Mouse (Mus musculus) C2C12 (cell line): ENCODE measurements around the gene Cog3. TPM values are rescaled to one million over a fixed set of nuclear protein-coding genes. Genes with fewer than 3 reads are reported as not detected.

Experiments
- H3K27me3 ChIP-seq: one replicate; pipeline ENCODE4 v1.6.1; 2011; ENCODE audit not compliant: control insufficient read depth, insufficient read depth, insufficient read length
- H3K36me3 ChIP-seq: one replicate; pipeline ENCODE4 v1.6.1; 2011; ENCODE audit not compliant: control insufficient read depth, insufficient read depth
- H3K4me3 ChIP-seq: one replicate; pipeline ENCODE4 v1.5.1; 2011; ENCODE audit warnings: mild to moderate bottlenecking, control low read depth; ENCODE audit not compliant: poor library complexity, insufficient read depth, severe bottlenecking
- H3K79me2 ChIP-seq: one replicate; pipeline ENCODE4 v1.6.1; 2011; ENCODE audit not compliant: control insufficient read depth, insufficient read depth
- H3K79me3 ChIP-seq: one replicate; pipeline ENCODE4 v1.6.1; 2011; ENCODE audit warnings: low read depth, control low read depth
- H3ac ChIP-seq: one replicate; pipeline ENCODE3; 2011; ENCODE audit warnings: low read depth; ENCODE audit not compliant: control insufficient read depth, insufficient read length
- CEBPB ChIP-seq: IDR thresholded peaks from one replicate; pipeline ENCODE4 v1.6.1; 2011; ENCODE audit warnings: low read depth, mild to moderate bottlenecking, control low read depth, moderate library complexity
- CTCF ChIP-seq: IDR thresholded peaks from one replicate; pipeline ENCODE4 v1.5.1; 2011; ENCODE audit not compliant: control insufficient read depth, insufficient read depth, insufficient read length
- FOSL1 ChIP-seq: IDR thresholded peaks from one replicate; pipeline ENCODE4 v1.8.0; 2011; ENCODE audit warnings: mild to moderate bottlenecking, low read length; ENCODE audit not compliant: poor library complexity, insufficient read depth, severe bottlenecking
- MAX ChIP-seq: IDR thresholded peaks from one replicate; pipeline ENCODE4 v1.6.1; 2011; ENCODE audit warnings: mild to moderate bottlenecking, control low read depth
- MYOD1 ChIP-seq: IDR thresholded peaks from one replicate; pipeline ENCODE4 v1.6.1; 2011; ENCODE audit warnings: low read depth; ENCODE audit not compliant: control insufficient read depth, insufficient read length
- MYOG ChIP-seq: IDR thresholded peaks from one replicate; pipeline ENCODE4 v1.6.1; 2011; ENCODE audit not compliant: control insufficient read depth, insufficient read length; ENCODE audit errors: extremely low read depth
- USF1 ChIP-seq: IDR thresholded peaks from one replicate; pipeline ENCODE4 v1.6.1; 2011; ENCODE audit warnings: low read depth, mild to moderate bottlenecking, control low read depth, moderate library complexity
- polyA plus RNA-seq: library from polyadenylated mRNA; unstranded; fragments of >200 nt; fragmentation: generic; extraction: Trizol; gene quantifications from one replicate; pipeline ENCODE4 v1.2.1, GENCODE M21; 2012; ENCODE audit warnings: missing spikeins

The Cog3 gene
- polyA plus RNA-seq, 1 experiment = 7.9 TPM

DNA sequence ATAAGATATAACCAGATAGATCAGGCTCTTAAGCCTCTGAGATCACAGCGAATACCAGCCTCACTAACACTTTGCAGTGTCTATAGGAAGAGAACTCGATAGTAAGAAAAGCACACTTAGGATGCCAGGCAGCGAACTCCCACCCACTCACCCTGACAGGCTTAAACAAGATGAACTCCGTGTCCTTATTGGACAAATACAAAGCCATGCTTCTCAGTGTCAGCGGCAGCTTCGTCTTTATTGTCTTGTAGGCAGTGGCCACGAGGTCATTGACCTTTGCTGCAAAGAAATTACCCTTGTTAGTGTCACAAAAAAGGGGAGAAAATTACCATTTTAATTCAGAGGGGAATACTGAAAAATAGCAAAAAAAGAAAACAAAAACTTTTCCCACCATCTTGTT lies 46.5 kb downstream of the Cog3 start:
- Histone ChIP-seq H3K4me3 (no peak overlapping the region), H3K79me2 (no peaks in the 10 kb centered on the region), H3K36me3 (peaks cover 94% of the 10 kb centered on the region), H3K79me3 (no peaks in the 10 kb centered on the region), H3K27me3 (no peaks in the 10 kb centered on the region), H3ac (no peak overlapping the region)
- no peak for TF ChIP-seq MYOD1
- no peak for TF ChIP-seq USF1
- no peak for TF ChIP-seq CTCF
- TF ChIP-seq MYOG = no peak
- TF ChIP-seq CEBPB = no peak
- no peak for TF ChIP-seq FOSL1
- TF ChIP-seq MAX = no peak

DNA sequence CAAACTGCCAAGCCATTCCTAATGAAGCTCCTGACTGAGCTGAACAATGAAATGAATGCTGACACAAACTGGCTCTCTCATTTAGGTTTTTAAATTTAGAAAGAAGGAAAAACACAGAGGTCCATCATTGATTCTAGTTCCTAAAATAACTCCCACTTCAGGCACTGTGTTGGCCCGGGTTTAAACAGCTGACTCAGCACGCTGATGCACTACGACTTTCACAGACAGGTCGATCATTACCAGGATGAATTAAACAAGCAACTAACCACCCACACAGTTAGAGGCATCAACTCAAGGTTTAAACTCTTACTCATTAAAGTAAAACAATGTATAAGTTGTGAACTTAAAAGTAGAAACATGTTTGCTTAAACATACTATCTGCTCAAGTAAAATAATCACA lies 47.7 kb downstream of the Cog3 start:
- Histone ChIP-seq H3ac (no peak overlapping the region), H3K27me3 (no peaks in the 10 kb centered on the region), H3K79me3 (no peaks in the 10 kb centered on the region), H3K79me2 (no peaks in the 10 kb centered on the region), H3K36me3 (peaks cover 95% of the 10 kb centered on the region), H3K4me3 (no peak overlapping the region)
- TF ChIP-seq FOSL1 = no peak
- TF ChIP-seq MAX = no peak
- TF ChIP-seq CEBPB = no peak

DNA sequence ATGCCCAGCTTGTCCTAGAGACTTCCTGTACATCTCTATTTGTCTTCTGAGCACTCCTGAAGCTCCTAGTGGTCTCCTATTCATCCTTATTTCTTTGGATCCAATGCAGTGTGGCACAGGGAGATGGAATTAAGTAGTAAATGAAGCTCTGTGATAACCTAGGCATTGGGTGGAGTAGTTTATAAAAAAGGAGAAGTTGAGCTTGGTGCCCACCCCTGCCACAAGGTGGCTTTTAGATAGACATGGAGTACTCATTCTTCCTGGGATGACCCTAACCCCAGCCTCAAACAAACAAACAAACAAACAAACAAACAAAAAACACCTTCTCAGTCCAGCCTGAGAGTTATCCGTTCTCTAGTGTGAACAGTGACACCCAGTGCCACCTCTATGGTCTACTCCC lies 56.4 kb downstream of the Cog3 start:
- peaks cover 20% of the 10 kb centered on the region for H3K36me3 ChIP-seq
- H3K27me3 ChIP-seq = no peaks in the 10 kb centered on the region
- H3ac ChIP-seq = no peak overlapping the region
- no peaks in the 10 kb centered on the region for H3K79me3 ChIP-seq
- TF ChIP-seq MYOD1 (no peak), USF1 (no peak), FOSL1 (no peak), MAX (no peak), CTCF (no peak), MYOG (no peak), CEBPB (no peak)
- no peak overlapping the region for H3K4me3 ChIP-seq
- no peaks in the 10 kb centered on the region for H3K79me2 ChIP-seq

DNA sequence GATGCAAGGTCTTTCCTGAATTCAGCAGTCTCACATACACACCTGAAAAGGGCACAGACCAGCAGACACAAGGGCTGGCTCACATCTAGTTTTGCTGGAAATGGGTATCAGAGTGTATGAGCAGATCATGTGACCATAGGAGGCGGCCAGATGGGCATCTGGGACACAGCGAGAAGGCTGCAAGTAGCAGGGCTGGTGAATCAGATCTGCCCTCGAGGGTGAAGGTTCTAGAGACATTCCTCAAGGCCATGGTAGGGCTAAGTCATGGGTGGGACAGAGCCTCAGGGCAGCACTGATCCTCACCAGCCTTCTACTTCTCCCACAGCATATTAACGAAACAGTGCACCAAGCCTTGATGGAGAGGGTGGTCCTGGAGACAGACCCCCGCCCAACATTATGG lies 58.2 kb downstream of the Cog3 start:
- TF ChIP-seq MYOD1 (no peak), USF1 (no peak), CTCF (no peak), MYOG (no peak), MAX (no peak), FOSL1 (no peak), CEBPB (no peak)
- peaks cover 9% of the 10 kb centered on the region for H3K27me3 ChIP-seq
- H3K79me2 ChIP-seq = no peaks in the 10 kb centered on the region
- no peak overlapping the region for H3ac ChIP-seq
- H3K79me3 ChIP-seq = no peaks in the 10 kb centered on the region
- peaks cover 2% of the 10 kb centered on the region for H3K36me3 ChIP-seq
- H3K4me3 ChIP-seq = no peak overlapping the region

DNA sequence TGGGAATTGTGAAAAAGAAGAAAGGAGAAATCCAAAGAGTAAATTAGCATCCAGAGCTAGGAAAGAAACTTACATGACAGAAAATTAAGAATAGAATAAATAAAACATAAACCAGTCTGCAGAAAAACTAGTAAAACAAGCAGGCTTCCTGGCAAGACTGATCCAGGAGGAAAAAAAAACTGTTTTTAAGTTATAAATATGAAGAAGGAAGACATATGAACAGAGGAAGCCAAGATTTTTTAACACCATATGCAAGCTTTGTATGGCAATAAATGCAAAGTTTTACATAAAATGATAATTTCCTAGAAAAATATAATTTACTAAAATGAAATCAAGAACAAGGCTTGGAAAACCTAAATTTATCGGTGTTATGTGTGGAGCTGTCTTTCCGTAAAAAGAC lies 63.9 kb downstream of the Cog3 start:
- H3K4me3 ChIP-seq = no peak overlapping the region
- no peaks in the 10 kb centered on the region for H3K79me3 ChIP-seq
- no peaks in the 10 kb centered on the region for H3K36me3 ChIP-seq
- peaks cover 14% of the 10 kb centered on the region for H3K27me3 ChIP-seq
- H3ac ChIP-seq = no peak overlapping the region
- TF ChIP-seq CEBPB = no peak
- no peak for TF ChIP-seq MAX
- no peak for TF ChIP-seq CTCF
- no peak for TF ChIP-seq MYOD1
- TF ChIP-seq MYOG = no peak
- no peak for TF ChIP-seq USF1
- no peak for TF ChIP-seq FOSL1
- H3K79me2 ChIP-seq = no peaks in the 10 kb centered on the region

DNA sequence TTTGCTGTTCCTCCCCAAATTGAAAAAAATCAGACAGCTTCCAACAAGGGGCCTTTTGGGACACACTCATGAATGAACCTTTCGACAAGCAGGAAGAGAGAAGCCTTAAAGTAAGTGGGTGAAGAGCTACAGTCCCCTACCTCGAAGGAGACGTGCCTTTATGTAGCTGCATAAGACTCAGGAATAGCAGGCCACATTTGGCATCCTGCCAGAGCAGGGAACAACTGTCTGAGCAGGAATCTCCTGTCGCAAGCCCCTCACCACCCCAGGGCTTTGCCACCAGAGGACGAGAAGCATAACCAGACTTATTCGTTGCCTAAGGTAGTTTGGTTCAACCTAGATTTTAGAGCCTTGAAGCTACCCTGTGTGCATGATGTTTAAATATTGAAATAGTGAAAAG lies 78.0 kb downstream of the Cog3 start:
- H3ac ChIP-seq = no peak overlapping the region

More for the DNA sequence above, 78.0 kb downstream of the Cog3 start:
- peaks cover 41% of the 10 kb centered on the region for H3K27me3 ChIP-seq
- no peak overlapping the region for H3K4me3 ChIP-seq
- H3K36me3 ChIP-seq = no peaks in the 10 kb centered on the region
- TF ChIP-seq CEBPB = no peak
- TF ChIP-seq USF1 = no peak
- no peak for TF ChIP-seq CTCF
- TF ChIP-seq MYOD1 = no peak
- H3K79me2 ChIP-seq = no peaks in the 10 kb centered on the region
- no peaks in the 10 kb centered on the region for H3K79me3 ChIP-seq
